Mouse (Mus musculus): ENCODE data around the gene Ctsd. TPM values are rescaled to one million over a fixed set of nuclear protein-coding genes. Genes with fewer than 3 reads are reported as not detected.

The Ctsd gene
- polyA plus RNA-seq, 1 experiment from 2014 or later = 312 TPM

DNA sequence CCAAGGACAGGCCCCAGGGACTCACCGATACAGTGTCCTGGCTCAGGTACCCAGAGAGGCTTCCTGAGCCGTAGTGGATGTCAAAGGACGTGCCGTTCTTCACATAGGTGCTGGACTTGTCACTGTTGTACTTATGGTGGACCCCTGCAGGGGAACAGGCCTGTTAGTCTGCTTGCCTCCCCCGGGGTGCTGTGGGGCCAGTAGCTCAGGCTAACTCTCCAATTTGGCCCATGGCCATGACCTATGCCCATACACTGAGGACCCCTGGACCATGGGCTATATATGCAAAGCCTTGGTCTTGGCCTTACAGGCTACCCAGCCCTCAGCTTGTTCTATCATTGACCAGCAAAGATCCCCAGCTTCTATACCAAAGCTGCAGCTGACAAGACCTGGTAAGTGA lies 5.3 kb downstream of the Ctsd start, which contains the start of gene Gm49369:
Gene Gm49369, minus strand, starts transcription at position 101 of the 400 bp plus-strand sequence.
- Histone ChIP-seq H3K27ac (no peak within 1 kb of the TSS), H3K4me1 (peaks cover 22% of the 10 kb centered on the region), H3K9ac (no peak within 1 kb of the TSS), H3K4me3 (replicated peaks) (no peak within 1 kb of the TSS), H3K36me3 (peaks cover 78% of the 10 kb centered on the region), H3K4me2 (no peak within 1 kb of the TSS), H3K9me3 (replicated peaks) (no peaks in the 10 kb centered on the region), H3K27me3 (no peaks in the 10 kb centered on the region)
- WGBS = 96% methylated on average over 5 of the region's 5 CpGs
- no peak for ATAC-seq (replicated peaks; ENCODE audit: low FRiP score)

DNA sequence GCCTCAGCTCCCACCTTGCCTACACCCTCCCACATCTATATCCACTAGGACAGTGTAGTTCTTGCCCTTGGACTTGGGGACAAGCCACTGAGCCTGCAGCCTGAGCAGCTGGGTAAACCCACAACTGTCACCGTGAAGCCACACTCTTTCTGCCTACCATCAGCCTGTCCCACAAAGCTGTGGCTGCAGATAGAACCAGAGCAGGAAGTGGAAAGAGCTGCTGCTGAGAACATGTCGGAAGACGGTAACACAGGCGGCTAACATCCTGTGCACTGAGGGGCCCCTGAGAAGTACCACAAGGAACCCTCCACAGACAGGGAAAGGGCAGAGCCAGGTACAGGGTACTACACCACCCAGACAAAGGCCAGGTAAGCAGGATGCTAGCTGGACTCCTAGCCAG lies 6.7 kb downstream of the Ctsd start:
- 85% methylated on average over 4 of the region's 4 CpGs for WGBS
- Histone ChIP-seq H3K9me3 (replicated peaks) (no peaks in the 10 kb centered on the region), H3K36me3 (peaks cover 92% of the 10 kb centered on the region), H3K4me2 (no peak overlapping the region), H3K4me1 (peaks cover 11% of the 10 kb centered on the region), H3K9ac (no peak overlapping the region), H3K27ac (no peak overlapping the region), H3K27me3 (no peaks in the 10 kb centered on the region), H3K4me3 (replicated peaks) (no peak overlapping the region)
- ATAC-seq (replicated peaks; ENCODE audit: low FRiP score) = no peak

DNA sequence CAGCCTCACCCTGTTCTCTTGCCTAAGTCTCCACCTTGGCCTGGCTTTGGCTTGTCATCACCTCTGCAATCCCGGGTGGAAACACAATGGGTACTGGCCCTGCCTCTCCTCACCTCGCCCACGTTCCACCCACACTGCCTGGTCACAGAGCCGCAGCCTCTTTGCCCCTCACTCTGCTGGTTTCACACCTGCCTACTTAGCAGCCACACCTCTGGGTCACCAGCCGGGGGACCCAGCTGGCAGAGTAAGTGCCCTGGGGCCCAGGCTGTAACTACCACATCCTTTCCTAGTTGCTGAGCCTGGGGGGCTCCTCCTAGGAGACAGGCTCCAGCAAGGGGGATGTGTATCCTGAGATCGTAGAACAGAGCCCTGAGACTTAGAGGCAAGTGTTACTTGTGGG lies 8.7 kb downstream of the Ctsd start:
- 85% methylated on average over 6 of the region's 6 CpGs for WGBS
- Histone ChIP-seq H3K9me3 (replicated peaks) (no peaks in the 10 kb centered on the region), H3K27me3 (no peaks in the 10 kb centered on the region), H3K4me2 (no peak overlapping the region), H3K36me3 (peaks cover 88% of the 10 kb centered on the region), H3K27ac (no peak overlapping the region), H3K9ac (no peak overlapping the region), H3K4me1 (peaks cover 4% of the 10 kb centered on the region; the same call in 1 of the 2 replicates), H3K4me3 (replicated peaks) (no peak overlapping the region)
- ATAC-seq (replicated peaks; ENCODE audit: low FRiP score) = no peak

GRCm38 (mm10) chr7:142377233-142377925 lies 10.5 kb downstream of the Ctsd start:
- H3K36me3 ChIP-seq = peaks cover 70% of the 10 kb centered on the region
- H3K4me1 ChIP-seq = peaks cover 17% of the 10 kb centered on the region
- no peaks in the 10 kb centered on the region for H3K9me3 ChIP-seq (replicated peaks)
- H3K4me3 ChIP-seq (replicated peaks) = no peak overlapping the region
- no peak overlapping the region for H3K9ac ChIP-seq
- no peak overlapping the region for H3K27ac ChIP-seq
- no peak for ATAC-seq (replicated peaks; ENCODE audit: low FRiP score)
- WGBS = 90% methylated on average over 14 of the region's 14 CpGs
- no peak overlapping the region for H3K4me2 ChIP-seq
- peaks cover 10% of the 10 kb centered on the region for H3K27me3 ChIP-seq

DNA sequence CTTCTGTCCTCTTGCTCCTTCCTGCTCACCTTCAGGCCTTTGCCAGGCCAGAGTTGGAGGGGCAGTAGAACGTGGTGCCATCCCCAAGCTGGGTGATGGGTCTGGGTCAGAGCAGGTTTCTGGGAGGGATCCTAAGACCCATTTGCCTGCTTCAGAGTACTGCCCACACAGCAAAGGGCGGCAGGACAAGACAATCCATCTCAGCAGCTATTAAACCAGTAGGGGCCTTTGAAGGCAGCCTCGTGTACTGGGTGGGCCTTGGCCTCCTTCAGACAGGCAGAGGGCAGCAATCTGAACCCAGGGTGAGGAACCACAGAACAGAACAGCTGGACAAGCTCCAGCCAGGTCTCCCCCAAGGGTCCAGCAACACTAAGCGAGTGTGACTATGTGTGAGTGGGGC lies 11.7 kb downstream of the Ctsd start:
- 65% methylated on average over 4 of the region's 4 CpGs for WGBS
- no peak for ATAC-seq (replicated peaks; ENCODE audit: low FRiP score)
- peaks cover 29% of the 10 kb centered on the region for H3K4me1 ChIP-seq
- no peak overlapping the region for H3K4me2 ChIP-seq
- H3K4me3 ChIP-seq (replicated peaks) = no peak overlapping the region
- peaks cover 23% of the 10 kb centered on the region for H3K27me3 ChIP-seq
- no peaks in the 10 kb centered on the region for H3K9me3 ChIP-seq (replicated peaks)
- H3K9ac ChIP-seq = 0 out of 2 replicates have a peak overlapping the region, but pooled peaks have one; percentile 7
- no peak overlapping the region for H3K27ac ChIP-seq
- H3K36me3 ChIP-seq = peaks cover 57% of the 10 kb centered on the region

DNA sequence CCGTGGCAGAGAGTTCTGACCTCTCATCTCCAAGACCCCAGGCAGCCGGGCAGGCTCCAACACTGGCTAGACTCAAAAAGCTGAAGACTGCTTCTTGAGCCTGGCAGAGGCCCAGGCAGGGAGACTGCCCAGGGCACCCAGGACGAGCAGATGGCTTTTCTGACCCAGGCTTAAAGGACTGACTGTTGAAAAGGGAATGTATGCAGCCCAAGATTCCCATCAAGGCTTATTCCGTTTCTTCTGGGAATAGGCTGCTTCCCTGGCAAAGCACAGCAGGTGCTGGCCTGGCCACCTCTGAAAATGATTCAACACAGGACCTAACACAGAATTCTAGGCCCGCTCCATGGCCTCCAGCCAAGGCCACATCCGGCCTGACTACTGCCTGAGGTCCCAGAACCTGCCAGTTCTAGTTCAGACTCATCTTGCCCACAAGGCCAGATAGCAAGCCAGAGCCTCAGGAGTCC lies 12.5 kb downstream of the Ctsd start:
- Histone ChIP-seq H3K36me3 (peaks cover 49% of the 10 kb centered on the region), H3K4me2 (no peak overlapping the region), H3K27me3 (peaks cover 31% of the 10 kb centered on the region), H3K4me3 (replicated peaks) (no peak overlapping the region), H3K4me1 (peaks cover 31% of the 10 kb centered on the region), H3K9me3 (replicated peaks) (no peaks in the 10 kb centered on the region), H3K27ac (no peak overlapping the region), H3K9ac (no peak overlapping the region)
- 75% methylated on average over 6 of the region's 6 CpGs for WGBS
- ATAC-seq (replicated peaks; ENCODE audit: low FRiP score) = no peak

GRCm38 (mm10) chr7:142374413-142375015 lies 13.3 kb downstream of the Ctsd start:
- Histone ChIP-seq H3K9me3 (replicated peaks) (no peaks in the 10 kb centered on the region), H3K4me2 (no peak overlapping the region), H3K27me3 (peaks cover 38% of the 10 kb centered on the region), H3K27ac (no peak overlapping the region), H3K36me3 (peaks cover 42% of the 10 kb centered on the region), H3K4me1 (peaks cover 31% of the 10 kb centered on the region), H3K9ac (no peak overlapping the region), H3K4me3 (replicated peaks) (no peak overlapping the region)
- ATAC-seq (replicated peaks; ENCODE audit: low FRiP score) = no peak
- 84% methylated on average over 5 of the region's 5 CpGs for WGBS

- no peak for ATAC-seq (replicated peaks; ENCODE audit: low FRiP score)
- H3K27me3 ChIP-seq = peaks cover 41% of the 10 kb centered on the region
- WGBS = 68% methylated on average over 8 of the region's 8 CpGs
- H3K4me3 ChIP-seq (replicated peaks) = peak within 1 kb of the TSS; percentile 47; the same call in 1 of the 2 replicates
- no peaks in the 10 kb centered on the region for H3K9me3 ChIP-seq (replicated peaks)
- H3K9ac ChIP-seq = peak within 1 kb of the TSS; percentile 31; the same call in 1 of the 2 replicates
- peaks cover 31% of the 10 kb centered on the region for H3K4me1 ChIP-seq
- H3K27ac ChIP-seq = no peak within 1 kb of the TSS
- H3K4me2 ChIP-seq = peak within 1 kb of the TSS; percentile 91
- H3K36me3 ChIP-seq = peaks cover 35% of the 10 kb centered on the region
Observed at GRCm38 (mm10) chr7:142373641-142374412, 14.0 kb downstream of the Ctsd start, which contains the start of gene Ifitm10. Ifitm10 (minus strand) TSS chr7:142373753.

DNA sequence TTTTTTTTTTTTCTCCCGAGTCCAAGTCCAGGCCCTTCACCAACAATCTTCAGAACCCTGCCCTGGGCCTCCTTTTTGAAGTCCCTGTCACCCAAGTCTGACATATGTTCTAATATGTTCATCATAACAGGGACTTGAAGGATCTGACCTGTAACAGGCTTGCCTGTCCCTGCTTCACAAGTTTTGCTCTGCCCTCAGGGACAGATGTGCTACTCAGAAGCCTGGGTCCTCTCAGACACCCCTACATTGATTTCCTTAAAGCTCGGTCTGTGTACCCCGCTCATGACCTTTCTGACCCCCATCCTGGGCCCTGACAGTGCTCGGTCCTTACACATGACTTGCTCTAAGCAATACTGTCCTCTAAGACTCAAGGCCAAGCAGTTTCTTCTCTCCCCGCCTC lies 14.8 kb downstream of the Ctsd start:
- no peak overlapping the region for H3K27ac ChIP-seq
- H3K9me3 ChIP-seq (replicated peaks) = no peaks in the 10 kb centered on the region
- H3K4me2 ChIP-seq = 0 out of 2 replicates have a peak overlapping the region, but pooled peaks have one; percentile 91
- WGBS = 77% methylated on average over 5 of the region's 5 CpGs
- ATAC-seq (replicated peaks; ENCODE audit: low FRiP score) = no peak
- H3K4me1 ChIP-seq = peaks cover 31% of the 10 kb centered on the region
- no peak overlapping the region for H3K9ac ChIP-seq
- no peak overlapping the region for H3K4me3 ChIP-seq (replicated peaks)
- peaks cover 27% of the 10 kb centered on the region for H3K36me3 ChIP-seq
- H3K27me3 ChIP-seq = peaks cover 41% of the 10 kb centered on the region

- H3K36me3 ChIP-seq = peaks cover 17% of the 10 kb centered on the region
- WGBS = 1% methylated on average over 64 of the region's 64 CpGs
Observed at GRCm38 (mm10) chr7:142371768-142372661, 15.8 kb downstream of the Ctsd start.

DNA sequence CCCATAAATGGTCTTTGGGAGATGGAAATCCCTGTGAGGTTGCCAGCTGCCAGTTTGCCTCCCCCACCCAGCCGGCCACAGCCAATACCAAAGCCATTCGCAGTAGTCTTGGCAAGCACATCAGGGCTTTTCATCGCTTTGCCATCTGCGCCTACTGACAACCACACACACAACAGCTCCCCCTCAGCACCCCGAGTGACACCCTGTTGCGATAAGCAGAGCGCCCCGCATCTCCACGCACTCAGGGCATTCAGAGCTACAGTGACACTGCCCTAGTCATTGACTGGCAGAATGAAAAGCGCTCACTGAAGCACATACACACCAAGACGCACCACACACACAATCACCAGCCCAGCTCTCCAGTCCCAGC lies 16.5 kb downstream of the Ctsd start:
- H3K4me2 ChIP-seq = peak overlapping the region; percentile 91
- 0 out of 2 replicates have a peak, but pooled peaks have one; percentile 4 for ATAC-seq (replicated peaks; ENCODE audit: low FRiP score)
- H3K27ac ChIP-seq = no peak overlapping the region
- H3K4me3 ChIP-seq (replicated peaks) = peak overlapping the region; percentile 47
- H3K9ac ChIP-seq = no peak overlapping the region; the same call in 1 of the 2 replicates
- H3K9me3 ChIP-seq (replicated peaks) = no peaks in the 10 kb centered on the region
- H3K4me1 ChIP-seq = peaks cover 31% of the 10 kb centered on the region
- peaks cover 41% of the 10 kb centered on the region for H3K27me3 ChIP-seq
- WGBS = 35% methylated on average over 11 of the region's 11 CpGs
- H3K36me3 ChIP-seq = peaks cover 10% of the 10 kb centered on the region

More at GRCm38 (mm10) chr7:142371768-142372661, 15.8 kb downstream of the Ctsd start:
- peak; percentile 47 for ATAC-seq (replicated peaks; ENCODE audit: low FRiP score)
- H3K9me3 ChIP-seq (replicated peaks) = no peaks in the 10 kb centered on the region
- H3K27me3 ChIP-seq = peaks cover 41% of the 10 kb centered on the region
- H3K4me1 ChIP-seq = peaks cover 31% of the 10 kb centered on the region
- H3K4me3 ChIP-seq (replicated peaks) = peak overlapping the region; percentile 47
- H3K27ac ChIP-seq = no peak overlapping the region
- H3K9ac ChIP-seq = peak overlapping the region; percentile 31; the same call in 1 of the 2 replicates
- H3K4me2 ChIP-seq = peak overlapping the region; percentile 91
